Mouse (Mus musculus) Patski (cell line): ENCODE results near the gene Ing1. TPM values are rescaled to one million over a fixed set of nuclear protein-coding genes. Genes with fewer than 3 reads are reported as not detected.

Experiments
- ATAC-seq: fragments of 100-300 bp; one replicate; pipeline ENCODE4 v1.8.0; 2021
- CTCF ChIA-PET: fragments of 350-600 bp; sonication (Branson Sonifier 250); formaldehyde crosslinking; loops from one replicate; lab custom pipeline; 2022; ENCODE audit warnings: inconsistent platforms; lab: Charles Lee
- POLR2A ChIA-PET: fragments of 350-600 bp; sonication (Branson Sonifier 250); formaldehyde crosslinking; loops from one replicate; lab custom pipeline; 2022; ENCODE audit warnings: antibody characterized with exemption, inconsistent platforms; lab: Charles Lee
- DNase-seq: peaks from one replicate; pipeline ENCODE4 v3.0.0-alpha.2; 2011; ENCODE audit warnings: low read depth, low spot score
- H3K27me3 ChIP-seq: fragments of 371-371 bp; one replicate; pipeline ENCODE4 v1.5.1; 2021
- CTCF ChIP-seq: fragments of 100-300 bp; IDR thresholded peaks from one replicate; pipeline ENCODE4 v1.5.1; 2021
- in situ Hi-C: fragments of 300-500 bp; cut with MboI; formaldehyde crosslinking; loops from 3 replicates; pipeline ENCODE4 v1.11.1; 2018; ENCODE audit warnings: low pct_unique_long_range_greater_than_20kb, mixed read lengths
- polyA plus RNA-seq: library from polyadenylated mRNA; unstranded; gene quantifications from one replicate; pipeline ENCODE4 v1.2.3, GENCODE M21; 2021

The Ing1 gene
- polyA plus RNA-seq, 1 experiment from 2014 or later: 71.3 TPM

GRCm38 (mm10) chr8:11518676-11519075 is 36.7 kb upstream of the Ing1 start:
- no peak for DNase-seq
- no peak for TF ChIP-seq CTCF
- no peak for ATAC-seq
- no peaks in the 10 kb centered on the region for H3K27me3 ChIP-seq
- POLR2A ChIA-PET: no interaction called here
- CTCF ChIA-PET: no interaction called here
- in situ Hi-C loops: no loop called here

GRCm38 (mm10) chr8:11523331-11523730 is 32.0 kb upstream of the Ing1 start:
- no peak for ATAC-seq
- DNase-seq: no peak
- TF ChIP-seq CTCF: no peak
- H3K27me3 ChIP-seq: no peaks in the 10 kb centered on the region
- ChIA-PET POLR2A (interaction anchor here (0.6 kb wide), 1 partner anchor 95 kb away, joined by 3 read pairs; no protein-coding TSS in a partner anchor), CTCF (interaction anchor here (0.7 to 1.9 kb wide), 4 partner anchors 10 to 104 kb away, joined by 3 to 5 read pairs (median 3); no protein-coding TSS in a partner anchor)
- in situ Hi-C loops: no loop called here

- CTCF ChIA-PET: no interaction called here
- POLR2A ChIA-PET: no interaction called here
- no peak for TF ChIP-seq CTCF
- ATAC-seq (no peak), DNase-seq (no peak)
- H3K27me3 ChIP-seq: no peaks in the 10 kb centered on the region
- in situ Hi-C loops: no loop called here
Observed at GRCm38 (mm10) chr8:11530155-11530770, 25.1 kb upstream of the Ing1 start.

GRCm38 (mm10) chr8:11530849-11531248 is 24.5 kb upstream of the Ing1 start:
- POLR2A ChIA-PET: no interaction called here
- DNase-seq: no peak
- H3K27me3 ChIP-seq: no peaks in the 10 kb centered on the region
- CTCF ChIA-PET: no interaction called here
- no peak for TF ChIP-seq CTCF
- no peak for ATAC-seq
- in situ Hi-C loops: no loop called here

GRCm38 (mm10) chr8:11534494-11534893 is 20.9 kb upstream of the Ing1 start:
- ATAC-seq: no peak
- TF ChIP-seq CTCF: no peak
- in situ Hi-C loops: no loop called here
- no peak for DNase-seq
- POLR2A ChIA-PET: no interaction called here
- no peaks in the 10 kb centered on the region for H3K27me3 ChIP-seq
- CTCF ChIA-PET: no interaction called here

GRCm38 (mm10) chr8:11539049-11539448 is 16.3 kb upstream of the Ing1 start:
- ChIA-PET POLR2A (interaction anchor here (0.5 kb wide), 1 partner anchor 46 kb away, joined by 6 read pairs; no protein-coding TSS in a partner anchor), CTCF (interaction anchor here (1.9 kb wide), 1 partner anchor 87 kb away, joined by 4 read pairs; no protein-coding TSS in a partner anchor)
- in situ Hi-C loops: no loop called here
- DNase-seq: no peak
- TF ChIP-seq CTCF: no peak
- no peak for ATAC-seq
- H3K27me3 ChIP-seq: no peaks in the 10 kb centered on the region

GRCm38 (mm10) chr8:11540182-11540581 is 15.2 kb upstream of the Ing1 start:
- ATAC-seq (no peak), DNase-seq (no peak)
- in situ Hi-C loops: no loop called here
- H3K27me3 ChIP-seq: no peaks in the 10 kb centered on the region
- no peak for TF ChIP-seq CTCF
- POLR2A ChIA-PET: interaction anchor here (0.8 kb wide), 1 partner anchor 61 kb away, joined by 3 read pairs; the partner anchor contains the start of gene Rab20
- CTCF ChIA-PET: interaction anchor here (1.2 to 1.9 kb wide), 3 partner anchors 17 to 86 kb away, joined by 3 to 4 read pairs (median 3); no protein-coding TSS in a partner anchor

- ATAC-seq: peak; percentile 89
- no peak for DNase-seq
- POLR2A ChIA-PET: no interaction called here
- CTCF ChIA-PET: no interaction called here
- in situ Hi-C loops: no loop called here
- no peaks in the 10 kb centered on the region for H3K27me3 ChIP-seq
- no peak for TF ChIP-seq CTCF
Observed at GRCm38 (mm10) chr8:11542031-11542430, 13.3 kb upstream of the Ing1 start.

GRCm38 (mm10) chr8:11542866-11543265 is 12.5 kb upstream of the Ing1 start:
- in situ Hi-C loops: no loop called here
- no peak for ATAC-seq
- CTCF ChIA-PET: no interaction called here

GRCm38 (mm10) chr8:11544386-11544785 is 11.0 kb upstream of the Ing1 start:
- POLR2A ChIA-PET: interaction anchor here (0.5 kb wide), 1 partner anchor 12 kb away, joined by 3 read pairs; no protein-coding TSS in a partner anchor
- no peak for DNase-seq
- H3K27me3 ChIP-seq: no peaks in the 10 kb centered on the region
- in situ Hi-C loops: no loop called here
- ATAC-seq: no peak
- CTCF ChIA-PET: interaction anchor here (1.2 kb wide), 1 partner anchor 17 kb away, joined by 3 read pairs; no protein-coding TSS in a partner anchor
- TF ChIP-seq CTCF: no peak

More at GRCm38 (mm10) chr8:11542866-11543265, 12.5 kb upstream of the Ing1 start:
- no peaks in the 10 kb centered on the region for H3K27me3 ChIP-seq
- DNase-seq: no peak
- TF ChIP-seq CTCF: no peak
- POLR2A ChIA-PET: no interaction called here

- no peak for TF ChIP-seq CTCF
- DNase-seq: no peak
- ATAC-seq: no peak
- H3K27me3 ChIP-seq: no peaks in the 10 kb centered on the region
- ChIA-PET CTCF (interaction anchor here (1.4 to 1.5 kb wide), 2 partner anchors 14 to 35 kb away, joined by 3 read pairs; no protein-coding TSS in a partner anchor), POLR2A (interaction anchor here (1.3 kb wide), 1 partner anchor 11 kb away, joined by 10 read pairs; no protein-coding TSS in a partner anchor)
- in situ Hi-C loops: no loop called here
Observed at GRCm38 (mm10) chr8:11547063-11547462, 8.3 kb upstream of the Ing1 start.
